Mouse (Mus musculus) stomach, postnatal 0 days (tissue): ENCODE data around the gene AY074887.

Experiments
- CTCF ChIP-seq: IDR thresholded peaks from 2 replicates; pipeline ENCODE4 v1.5.1; 2016; ENCODE audit warnings: antibody characterized with exemption, low read depth, mild to moderate bottlenecking, moderate library complexity
- EP300 ChIP-seq: optimal IDR thresholded peaks from 2 replicates; pipeline ENCODE3; 2016; ENCODE audit warnings: antibody characterized with exemption

DNA sequence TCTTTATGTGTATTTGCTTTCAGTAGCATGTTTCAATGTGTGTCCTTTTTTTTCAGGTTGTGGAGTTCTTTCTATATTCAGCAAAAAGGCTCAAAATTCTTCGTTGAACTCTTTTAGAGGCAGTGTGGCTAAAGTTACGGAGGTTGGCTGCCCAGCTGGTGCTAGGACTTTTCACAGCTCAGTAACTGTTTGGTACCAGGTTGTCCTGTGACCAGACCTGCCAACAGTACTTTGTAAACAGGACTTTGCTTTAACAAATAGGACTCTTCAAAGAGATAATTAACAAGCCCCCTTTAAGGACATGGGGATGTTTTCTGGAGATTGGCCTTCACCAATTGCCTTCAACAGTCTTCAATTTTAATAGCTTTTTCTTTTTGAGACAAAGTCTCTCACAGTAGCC lies 32.6 kb downstream of the AY074887 start:
- TF ChIP-seq CTCF, result no peak
- no peak for TF ChIP-seq EP300
